Mouse (Mus musculus) right cerebral cortex, adult 2 months (tissue): ENCODE measurements around the gene Hist1h2ak.
A peak's percentile ranks its signal among the peaks of the same experiment; 100 is the strongest.

ENCODE experiments used
- DNase-seq, 2 experiments: peaks; one replicate each; pipeline ENCODE4 v3.0.0; 2021 to 2022; ENCODE audit warnings: low spot score in 2 of 2

Gene Hist1h2ak

GRCm38 (mm10) chr13:21755707-21756106 is 2.1 kb upstream of the Hist1h2ak start:
- DNase-seq: no peak

GRCm38 (mm10) chr13:21754294-21755001 is 821 bp upstream of the Hist1h2ak start:
- DNase-seq: peak; percentile 37 to 40

GRCm38 (mm10) chr13:21753051-21753523 is 540 bp downstream of the Hist1h2ak start:
- no peak for DNase-seq

GRCm38 (mm10) chr13:21752356-21752755 is 1.3 kb downstream of the Hist1h2ak start:
- DNase-seq: no peak

DNA sequence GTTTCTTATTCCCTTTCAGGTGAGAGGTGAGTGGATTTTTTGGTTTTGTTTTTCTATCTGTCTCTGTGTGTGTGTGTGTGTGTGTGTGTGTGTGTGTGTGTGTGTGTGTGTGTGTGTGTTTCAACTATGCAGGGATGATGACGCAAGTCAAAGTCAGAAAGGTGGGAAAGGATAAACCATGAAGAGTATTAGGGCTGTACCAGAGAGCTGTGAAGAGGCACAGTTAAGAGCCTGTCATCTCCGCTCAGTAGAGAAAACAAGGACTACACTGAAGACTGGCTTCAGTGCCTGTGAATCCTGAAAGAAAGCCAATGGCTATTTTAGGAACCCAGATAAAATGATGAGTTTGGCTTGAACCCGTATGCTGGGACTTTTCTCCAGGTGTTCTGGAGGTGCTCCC is 1.8 kb downstream of the Hist1h2ak start:
- DNase-seq: no peak

GRCm38 (mm10) chr13:21751417-21751816 is 2.2 kb downstream of the Hist1h2ak start:
- no peak for DNase-seq

DNA sequence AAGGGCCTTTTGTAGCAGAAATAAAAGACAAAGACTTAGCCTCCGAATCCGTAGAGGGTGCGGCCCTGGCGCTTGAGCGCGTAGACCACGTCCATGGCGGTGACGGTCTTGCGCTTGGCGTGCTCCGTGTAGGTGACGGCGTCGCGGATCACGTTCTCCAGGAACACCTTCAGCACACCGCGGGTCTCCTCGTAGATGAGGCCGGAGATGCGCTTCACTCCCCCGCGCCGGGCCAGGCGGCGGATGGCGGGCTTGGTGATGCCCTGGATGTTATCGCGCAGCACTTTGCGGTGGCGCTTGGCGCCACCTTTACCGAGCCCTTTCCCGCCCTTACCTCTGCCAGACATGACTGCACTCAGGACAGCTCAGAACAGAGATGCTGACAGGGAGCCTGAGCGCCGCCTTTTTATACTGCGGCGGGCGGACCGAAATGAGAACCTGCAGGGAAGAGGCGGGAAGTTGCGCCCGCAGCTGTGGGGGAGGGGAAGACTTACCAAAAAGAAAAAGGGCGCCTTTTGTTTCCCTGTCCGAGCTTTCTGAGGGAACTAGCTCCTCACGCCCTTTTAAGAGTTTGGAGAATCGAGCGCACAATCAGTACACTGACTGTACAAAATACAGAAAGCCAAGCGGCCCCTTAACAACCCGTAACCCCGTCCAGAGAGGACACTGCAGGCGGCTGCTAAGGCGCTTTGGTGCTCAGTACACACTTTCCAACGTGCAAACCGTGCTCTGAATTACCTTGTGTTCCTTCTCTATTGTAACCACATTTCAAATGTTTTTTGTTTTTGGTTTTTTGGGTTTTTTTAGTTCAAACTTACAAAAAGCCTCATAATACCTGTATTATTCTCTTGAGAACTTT is 3.2 kb downstream of the Hist1h2ak start, which contains the start of gene Hist1h4k:
TSS of gene Hist1h4k (minus strand) at position 347 of the 859 bp plus-strand sequence.
- peak; percentile 93 to 95 for DNase-seq

DNA sequence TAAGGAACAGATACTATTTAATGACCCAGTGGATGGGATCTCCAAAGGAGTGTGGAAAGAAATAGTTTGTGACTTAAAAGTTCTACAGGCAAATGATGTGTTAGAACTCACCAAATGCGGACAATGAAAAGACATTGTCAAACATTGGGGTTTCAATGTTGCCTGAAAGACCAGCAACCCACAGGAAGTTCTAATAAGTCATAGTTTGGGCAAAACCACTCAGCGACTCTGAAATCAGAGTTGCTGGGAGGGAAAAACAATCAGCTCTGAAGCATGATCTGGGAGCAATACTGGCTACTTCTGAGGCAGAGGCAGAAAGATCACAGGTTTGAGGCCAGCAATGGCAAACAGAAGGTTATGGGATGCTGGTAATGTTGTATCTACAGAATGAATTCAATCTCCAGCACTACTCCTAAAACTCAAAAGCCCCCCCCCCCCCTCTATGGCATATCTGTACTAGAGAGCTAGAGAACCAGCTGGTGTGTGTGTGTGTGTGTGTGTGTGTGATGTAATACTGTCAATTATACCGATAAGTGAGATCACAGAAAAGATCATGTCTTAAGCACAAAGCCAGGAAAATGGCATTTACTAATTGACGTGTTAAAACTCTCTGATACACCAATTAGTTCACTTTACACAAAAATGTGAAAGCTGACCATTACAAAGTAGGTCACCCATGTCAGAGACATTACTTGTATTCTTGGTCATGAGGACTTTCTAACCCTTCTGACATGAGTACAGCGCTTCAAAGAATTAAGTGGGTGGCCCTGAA is 4.1 kb downstream of the Hist1h2ak start:
- DNase-seq: no peak

- DNase-seq: no peak
Measured at GRCm38 (mm10) chr13:21745006-21745405, 8.6 kb downstream of the Hist1h2ak start.

DNA sequence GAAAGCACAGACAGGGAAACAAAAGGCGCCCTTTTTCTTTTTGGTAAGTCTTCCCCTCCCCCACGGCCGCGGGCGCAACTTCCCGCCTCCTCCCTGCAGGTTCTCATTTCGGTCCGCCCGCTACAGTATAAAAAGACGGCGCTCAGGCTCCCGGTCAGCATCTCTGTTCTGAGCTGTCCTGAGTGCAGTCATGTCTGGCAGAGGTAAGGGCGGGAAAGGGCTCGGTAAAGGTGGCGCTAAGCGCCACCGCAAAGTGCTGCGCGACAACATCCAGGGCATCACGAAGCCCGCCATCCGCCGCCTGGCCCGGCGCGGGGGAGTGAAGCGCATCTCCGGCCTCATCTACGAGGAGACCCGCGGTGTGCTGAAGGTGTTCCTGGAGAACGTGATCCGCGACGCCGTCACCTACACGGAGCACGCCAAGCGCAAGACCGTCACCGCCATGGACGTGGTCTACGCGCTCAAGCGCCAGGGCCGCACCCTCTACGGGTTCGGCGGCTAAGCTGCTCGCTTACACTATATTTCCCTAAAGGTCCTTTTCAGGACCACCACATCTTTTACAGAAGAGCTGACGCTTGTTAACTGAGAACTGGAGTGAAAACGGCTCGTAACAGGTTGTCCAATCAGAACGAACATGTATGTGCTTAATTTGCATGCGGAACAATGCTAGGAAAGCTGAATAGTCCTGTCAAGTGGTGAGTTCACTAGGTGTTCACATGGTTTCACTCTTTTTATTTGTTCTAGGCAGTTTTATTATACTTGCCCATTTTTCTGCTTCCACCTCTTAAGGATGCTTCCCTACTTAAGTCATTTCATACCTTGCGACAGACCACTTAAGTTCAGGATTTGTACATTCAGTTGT is 18.5 kb downstream of the Hist1h2ak start, which contains the start of gene Hist1h4j:
TSS of gene Hist1h4j (plus strand) at position 159 of the 862 bp plus-strand sequence.
- DNase-seq: peak; percentile 72 to 82

DNA sequence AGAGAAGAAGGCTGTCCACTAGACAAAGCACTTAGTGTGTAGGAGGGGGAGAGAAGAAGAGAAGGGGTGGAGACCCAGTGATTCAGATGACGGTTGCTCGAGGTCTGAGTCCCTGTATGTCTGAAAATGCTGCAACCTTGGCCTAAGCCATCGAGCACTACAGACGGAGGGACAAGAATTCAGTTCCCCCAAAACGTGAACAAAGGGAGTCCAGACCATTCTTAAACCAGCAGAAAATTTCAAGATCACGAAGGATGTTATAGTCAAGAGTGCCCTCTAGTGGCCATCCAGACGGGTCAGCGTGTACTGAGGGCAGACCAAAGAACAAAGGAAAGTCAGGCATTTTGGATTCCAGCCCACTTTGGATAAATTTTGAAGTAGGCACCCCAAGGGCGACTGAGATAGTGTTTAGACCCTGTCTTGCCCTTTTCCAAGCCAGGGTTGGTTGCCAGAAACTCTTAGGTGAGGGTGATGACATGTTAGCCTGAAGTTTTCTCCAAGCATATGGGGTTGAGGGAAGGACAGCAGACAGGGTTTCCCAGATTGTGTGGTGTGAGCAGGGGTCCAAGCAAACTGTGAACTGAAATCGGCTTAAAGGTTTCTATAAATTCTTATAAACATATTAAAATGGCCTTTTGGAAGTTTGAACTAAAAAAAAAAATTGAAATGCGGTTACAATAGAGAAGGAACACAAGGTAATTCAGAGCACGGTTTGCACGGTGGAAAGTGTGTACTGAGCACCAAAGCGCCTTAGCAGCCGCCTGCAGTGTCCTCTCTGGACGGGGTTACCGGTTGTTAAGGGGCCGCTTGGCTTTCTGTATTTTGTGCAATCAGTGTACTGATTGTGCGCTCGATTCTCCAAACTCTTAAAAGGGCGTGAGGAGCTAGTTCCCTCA is 19.4 kb downstream of the Hist1h2ak start:
- DNase-seq: peak; percentile 79 to 82

DNA sequence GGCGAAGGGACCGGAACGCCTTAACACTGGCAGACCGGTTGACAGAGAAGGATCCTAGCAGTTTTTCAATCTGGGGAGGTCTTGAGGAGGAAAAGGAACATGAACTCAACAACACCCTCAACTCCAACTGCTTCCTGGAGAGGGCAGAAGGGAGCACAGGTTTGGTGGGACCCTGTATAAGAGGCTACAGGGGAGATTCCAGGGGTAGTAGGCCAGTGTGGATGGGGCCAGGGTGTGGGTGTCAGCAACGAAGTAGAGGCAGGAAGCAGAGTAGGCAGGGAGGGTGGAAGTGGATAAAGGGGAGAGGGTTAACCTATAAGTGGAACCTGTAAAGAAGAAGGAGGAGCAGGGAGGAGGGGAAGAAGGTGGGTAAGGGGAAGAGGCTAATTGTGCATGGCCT is 20.2 kb downstream of the Hist1h2ak start:
- no peak for DNase-seq

GRCm38 (mm10) chr13:21729544-21729943 is 24.1 kb downstream of the Hist1h2ak start:
- no peak for DNase-seq

- no peak for DNase-seq
Measured at GRCm38 (mm10) chr13:21727948-21728572, 25.6 kb downstream of the Hist1h2ak start.

GRCm38 (mm10) chr13:21722993-21723836 is 30.4 kb downstream of the Hist1h2ak start:
- DNase-seq: no peak

DNA sequence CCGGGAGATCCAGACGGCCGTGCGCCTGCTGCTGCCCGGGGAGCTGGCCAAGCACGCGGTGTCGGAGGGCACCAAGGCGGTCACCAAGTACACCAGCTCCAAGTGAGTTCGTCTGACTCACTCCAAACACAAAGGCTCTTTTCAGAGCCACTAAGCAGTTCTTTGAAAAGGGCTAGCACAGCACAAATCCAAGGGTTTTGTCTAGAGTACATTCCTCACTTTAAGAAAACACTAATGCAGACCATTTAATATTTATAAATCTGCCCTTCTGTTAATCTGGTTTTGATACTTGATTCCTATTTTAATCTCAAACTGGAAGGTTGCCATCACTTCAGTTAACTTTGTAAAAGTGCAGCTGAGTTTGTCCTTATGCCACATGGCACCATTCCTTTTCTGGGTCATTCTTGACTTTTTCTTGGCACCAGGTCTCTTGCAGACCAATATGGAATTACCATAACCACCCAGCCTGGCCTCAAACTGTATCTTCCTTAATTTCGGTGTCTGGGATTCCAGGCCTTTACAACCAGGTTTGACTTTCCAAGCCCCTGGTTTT is 31.2 kb downstream of the Hist1h2ak start:
- DNase-seq: no peak

DNA sequence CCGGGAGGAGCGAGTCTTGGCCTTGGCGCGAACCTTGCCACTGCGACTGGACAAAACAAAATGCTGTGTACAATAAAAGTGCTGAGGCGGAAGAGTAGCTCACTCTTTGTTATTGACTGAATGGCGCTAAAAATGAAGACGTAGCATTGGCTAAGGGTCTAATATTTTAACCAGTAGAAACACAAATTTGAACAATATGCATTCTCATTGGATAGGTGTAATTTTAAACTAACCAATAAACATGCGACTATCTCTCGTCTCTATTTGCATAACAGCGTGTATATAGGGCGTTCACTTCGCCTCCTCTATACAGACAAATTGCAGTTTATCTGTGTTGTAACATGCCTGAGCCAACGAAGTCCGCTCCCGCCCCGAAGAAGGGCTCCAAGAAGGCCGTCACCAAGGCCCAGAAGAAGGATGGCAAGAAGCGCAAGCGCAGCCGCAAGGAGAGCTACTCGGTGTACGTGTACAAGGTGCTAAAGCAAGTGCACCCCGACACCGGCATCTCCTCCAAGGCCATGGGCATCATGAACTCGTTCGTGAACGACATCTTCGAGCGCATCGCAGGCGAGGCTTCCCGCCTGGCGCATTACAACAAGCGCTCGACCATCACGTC is 31.8 kb downstream of the Hist1h2ak start, which contains the start of gene Hist1h2bm:
TSS of gene Hist1h2bm (plus strand) at position 288 of the 616 bp plus-strand sequence.
- DNase-seq: peak; percentile 71 to 75
